Comparison of ENCODE assay signal across 9 mouse cellular contexts in the genomic region with DNA sequence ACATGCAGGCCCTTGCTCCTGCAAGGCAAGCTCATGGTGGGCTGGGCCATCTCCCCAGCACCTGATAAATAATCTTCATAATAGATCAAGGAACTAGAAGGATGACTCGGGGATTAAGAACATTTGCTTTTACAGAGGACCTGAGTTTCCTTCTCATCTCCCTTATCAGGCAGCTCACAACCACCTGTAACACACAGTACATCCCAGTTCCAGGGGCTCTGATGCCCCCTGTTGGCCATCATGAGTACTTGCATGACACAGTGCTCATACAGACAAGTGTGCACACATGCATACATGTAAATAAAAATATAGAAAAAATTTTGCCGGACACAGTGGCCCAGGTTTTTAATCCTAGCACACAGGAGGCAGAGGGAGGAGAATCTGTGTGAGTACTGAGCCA. TPM values are rescaled to one million over a fixed set of nuclear protein-coding genes. Genes with fewer than 3 reads are reported as not detected.
A peak's percentile ranks its signal among the peaks of the same experiment; 100 is the strongest.
DNase-seq lines count a peak whose midpoint lies in the region; ATAC-seq and TF ChIP-seq lines count a peak whose summit lies in the region.
"Had no signal": no experiment of that assay in that cellular context is flagged by ENCODE, and none has a peak within 500 bp of the region (broad histone marks: within the 10 kb centered on the region; RNA-seq: fewer than 3 reads in every experiment).

No protein-coding gene starts in this region.

- H3K36me3 ChIP-seq in G1E (replicated peaks): no peaks in the 10 kb centered on the region
- no peaks in the 10 kb centered on the region for H3K36me3 ChIP-seq in small intestine, adult 2 months (ENCODE audit: control insufficient read depth, insufficient read depth, low read length)
- H3K36me3 ChIP-seq: limb, embryonic 15.5 days; neural tube, embryonic 12.5 days had no signal

- H3K27ac ChIP-seq in small intestine, adult 2 months (ENCODE audit: insufficient read depth, low read depth, low read length): no peak overlapping the region
- H3K27ac ChIP-seq: limb, embryonic 15.5 days; neural tube, embryonic 12.5 days had no signal

- no peak overlapping the region for H3K4me3 ChIP-seq in lung, adult 2 months (replicated peaks; ENCODE audit: extremely low read depth, low read depth, low read length)
- H3K4me3 ChIP-seq in G1E (ENCODE audit: low read depth, low read length): no peak overlapping the region
- H3K4me3 ChIP-seq in small intestine, adult 2 months (ENCODE audit: low read depth, low read length): no peak overlapping the region
- H3K4me3 ChIP-seq: limb, embryonic 15.5 days; neural tube, embryonic 12.5 days had no signal

- intact Hi-C loops in left cerebral cortex, postnatal 36 days (cut with DNase I): no loop called here

- 83% methylated on average over 2 of the region's 2 CpGs for WGBS in lung, adult 2 months
- WGBS in small intestine, adult 2 months: 78% methylated on average over 2 of the region's 2 CpGs

- H3K9me3 ChIP-seq in G1E (replicated peaks): no peaks in the 10 kb centered on the region; the same call in 1 of the 2 replicates
- H3K9me3 ChIP-seq: limb, embryonic 15.5 days had no signal

- peak; percentile 52 for TF ChIP-seq CTCF in lung, adult 2 months (IDR thresholded peaks at IDR 0.05; ENCODE audit: insufficient read depth, low read length)
- TF ChIP-seq CTCF in G1E (IDR thresholded peaks at IDR 0.05; ENCODE audit: low read depth, low read length): peak; percentile 29
- peak; percentile 53; the same call in 1 of the 2 replicates for TF ChIP-seq CTCF in brain, embryonic 14.5 days (IDR thresholded peaks at IDR 0.05; ENCODE audit: borderline replicate concordance, extremely low read depth, insufficient read depth, insufficient read length)
- peak; percentile 53; the same call in 1 of the 2 replicates for TF ChIP-seq CTCF in small intestine, adult 2 months (IDR thresholded peaks at IDR 0.05; ENCODE audit: extremely low read depth, insufficient read length, insufficient replicate concordance, low read depth, low read length)

- DNase-seq in lung, adult 2 months: no peak
- DNase-seq in lung, postnatal 4 days: no peak
- DNase-seq in G1E (ENCODE audit: low spot score): no peak
- DNase-seq in brain, embryonic 14.5 days (ENCODE audit: low read depth): peak; percentile 50
- DNase-seq in natural killer cell, adult 2 months (ENCODE audit: low spot score in 2 of 2): no peak
- DNase-seq in left cerebral cortex, postnatal 36 days (ENCODE audit: low spot score in 2 of 2): no peak

- no peaks in the 10 kb centered on the region for H3K4me1 ChIP-seq in lung, adult 2 months (ENCODE audit: control insufficient read depth, insufficient read depth, low read length)
- H3K4me1 ChIP-seq in G1E (ENCODE audit: insufficient read depth, low read depth, low read length): no peaks in the 10 kb centered on the region
- peaks cover 2% of the 10 kb centered on the region; the same call in 1 of the 2 replicates for H3K4me1 ChIP-seq in small intestine, adult 2 months (ENCODE audit: control insufficient read depth, insufficient read depth, insufficient read length, low read length)
- H3K4me1 ChIP-seq: limb, embryonic 15.5 days; neural tube, embryonic 12.5 days had no signal

- peaks cover 3% of the 10 kb centered on the region; the same call in 1 of the 2 replicates for H3K27me3 ChIP-seq in G1E (ENCODE audit: insufficient read depth, low read length)
- H3K27me3 ChIP-seq in small intestine, adult 2 months (ENCODE audit: control insufficient read depth, insufficient read depth, low read length): no peaks in the 10 kb centered on the region
- H3K27me3 ChIP-seq: limb, embryonic 15.5 days; neural tube, embryonic 12.5 days had no signal

- ATAC-seq in G1E (ENCODE audit: extremely low read depth, insufficient number of reproducible peaks, low FRiP score, poor library complexity, severe bottlenecking): no peak

- no peak for TF ChIP-seq POLR2A in lung, adult 2 months (IDR thresholded peaks at IDR 0.05; ENCODE audit: borderline replicate concordance, extremely low read depth, low read depth, low read length)
- no peak for TF ChIP-seq POLR2A in brain, embryonic 14.5 days (IDR thresholded peaks at IDR 0.05; ENCODE audit: borderline replicate concordance, extremely low read depth, insufficient read depth, insufficient read length, poor library complexity, severe bottlenecking)
- no peak for TF ChIP-seq POLR2A in small intestine, adult 2 months (IDR thresholded peaks at IDR 0.05; ENCODE audit: low read depth, low read length)

RNA-seq across cellular contexts. Expression of a gene that starts 17.4 kb away (rescaled TPM):
- 16.8 and 23.4 TPM in 2 replicates for polyA plus RNA-seq in lung, adult 2 months (2012; rRNA removed)
- total RNA-seq in G1E (2014; fragmentation: Nextera tagmentation) (not detected in 2 replicates), G1E (2017) (1.6 and 2.2 TPM in 2 replicates)
- 1.5 TPM in 2 replicates for polyA plus RNA-seq in G1E (2012)
- 78.1 and 80.5 TPM in 2 replicates for polyA plus RNA-seq in brain, embryonic 14.5 days (2012; rRNA removed)
- polyA plus RNA-seq in small intestine, adult 2 months (2012; rRNA removed): 25.0 and 40.4 TPM in 2 replicates
- 10 to 100 TPM; 38.5 to 57.8 TPM for total RNA-seq in left cerebral cortex, postnatal 36 days (2021)
